Mouse (Mus musculus): Measurements from ENCODE around the gene Mapk12.

Mapk12 gene

DNA sequence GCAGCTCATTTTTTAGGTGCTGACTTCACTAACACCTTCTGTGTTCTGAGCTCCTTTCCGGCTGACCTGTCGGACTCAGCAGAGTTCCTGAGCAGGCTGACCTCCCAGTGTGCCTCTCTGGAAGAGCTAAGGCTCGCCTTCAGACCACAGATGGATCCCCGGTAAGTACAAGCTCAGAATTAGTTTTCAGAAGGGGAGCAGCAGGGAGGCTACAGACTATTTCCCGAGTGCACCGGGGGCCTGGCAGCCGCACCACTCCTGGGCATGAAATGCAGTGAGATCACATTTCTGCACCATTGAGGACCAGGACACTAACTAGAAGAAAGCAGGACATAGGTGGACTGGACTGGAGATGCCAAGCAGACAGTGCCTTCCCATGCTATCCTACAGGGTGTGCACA, 41.9 kb downstream of the Mapk12 start:
- ATAC-seq (ENCODE audit: low TSS enrichment), result no peak

DNA sequence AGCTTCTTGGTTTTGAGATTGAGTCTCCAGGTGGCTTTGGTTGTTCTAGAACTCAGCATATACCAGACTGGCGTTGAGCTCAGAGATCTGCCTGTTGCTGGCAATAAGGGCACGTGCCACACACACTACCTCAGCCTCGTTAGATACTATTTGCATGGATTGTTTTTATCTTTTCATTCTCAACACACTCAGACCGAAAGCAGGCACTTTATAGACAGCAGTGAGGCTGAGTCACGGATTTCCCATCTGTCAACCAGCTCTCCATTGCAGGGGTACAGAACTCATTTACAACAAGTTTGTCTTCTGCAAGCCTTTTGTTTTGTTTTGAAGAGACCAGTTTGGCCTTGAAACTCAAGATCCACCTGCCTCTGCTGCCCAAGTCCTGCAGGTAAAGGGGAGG, 43.1 kb downstream of the Mapk12 start:
- 0 out of 2 replicates have a peak, but pooled peaks have one; percentile 22 for ATAC-seq (ENCODE audit: low TSS enrichment)

DNA sequence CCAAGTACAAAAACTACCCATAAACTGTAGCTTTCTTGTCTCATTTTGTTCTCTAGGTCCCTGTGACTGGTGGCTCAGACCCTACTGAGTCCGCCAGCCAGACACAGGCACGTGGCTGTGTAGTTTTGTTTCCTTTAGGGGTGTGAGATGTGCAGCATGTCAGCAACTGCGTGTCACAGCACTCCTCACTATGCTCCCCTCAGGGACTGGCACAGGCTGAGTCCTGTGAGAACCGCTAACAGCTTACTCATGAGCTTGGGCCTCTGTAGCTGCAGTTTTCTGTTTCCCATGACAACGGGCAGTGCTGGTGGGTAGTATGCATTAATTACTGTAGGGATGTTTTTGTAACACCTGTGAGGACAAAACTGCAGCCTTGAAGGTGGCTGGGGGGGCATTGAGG, 48.3 kb downstream of the Mapk12 start:
- no peak for ATAC-seq (ENCODE audit: low TSS enrichment)

DNA sequence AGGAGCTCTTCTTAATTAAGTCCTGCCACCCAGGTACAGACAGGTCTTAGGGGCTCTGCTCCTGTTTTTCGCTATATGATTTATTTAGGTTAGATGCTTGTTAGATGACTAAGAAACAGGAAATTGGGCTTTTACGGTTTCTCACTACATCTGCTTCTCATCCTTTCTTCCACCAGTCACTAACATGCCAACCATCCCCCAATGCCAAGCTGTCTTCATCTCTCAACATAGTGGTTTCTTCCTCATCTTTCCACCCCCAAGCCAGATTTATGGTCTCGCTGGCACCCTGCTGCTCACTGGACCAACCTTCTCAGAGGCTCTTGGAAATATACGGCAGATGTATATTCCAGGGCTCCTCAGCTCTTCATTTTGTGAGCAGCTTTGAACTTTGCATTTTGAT, 49.8 kb downstream of the Mapk12 start:
- no peak for ATAC-seq (ENCODE audit: low TSS enrichment)

DNA sequence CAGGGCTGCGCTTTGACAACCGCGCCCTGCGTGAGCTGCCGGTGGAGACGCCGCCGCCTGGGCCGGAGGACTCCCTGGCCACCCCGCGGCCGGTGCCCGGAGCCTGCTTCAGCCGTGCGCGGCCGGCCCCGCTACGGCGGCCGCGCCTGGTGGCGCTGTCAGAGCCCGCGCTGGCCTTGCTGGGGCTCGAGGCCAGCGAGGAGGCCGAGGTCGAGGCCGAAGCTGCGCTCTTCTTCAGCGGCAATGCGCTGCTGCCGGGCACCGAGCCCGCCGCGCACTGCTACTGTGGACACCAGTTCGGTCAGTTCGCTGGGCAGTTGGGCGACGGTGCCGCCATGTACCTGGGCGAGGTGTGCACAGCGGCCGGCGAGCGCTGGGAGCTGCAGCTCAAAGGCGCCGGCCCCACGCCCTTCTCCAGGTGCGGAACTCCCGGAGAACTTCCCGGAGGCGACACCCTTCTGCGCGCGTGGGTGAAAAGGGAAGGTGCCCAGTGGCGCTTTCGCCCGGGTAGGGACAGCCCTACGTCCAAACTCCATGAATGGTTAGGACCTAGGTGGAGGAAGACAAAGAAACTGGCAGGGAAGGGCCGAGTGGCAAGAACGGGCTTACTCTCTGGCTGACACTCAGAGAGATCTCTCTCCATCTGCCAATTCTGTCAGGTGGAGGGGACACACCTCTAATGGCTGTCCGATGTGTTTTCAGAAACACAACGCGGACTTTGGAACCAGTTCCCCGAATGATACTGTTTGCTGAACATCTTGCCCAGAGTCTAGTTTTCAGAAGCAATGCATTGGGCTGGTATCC, 51.1 kb downstream of the Mapk12 start:
- ATAC-seq (ENCODE audit: low TSS enrichment), result peak; percentile 33; the same call in 1 of the 2 replicates

DNA sequence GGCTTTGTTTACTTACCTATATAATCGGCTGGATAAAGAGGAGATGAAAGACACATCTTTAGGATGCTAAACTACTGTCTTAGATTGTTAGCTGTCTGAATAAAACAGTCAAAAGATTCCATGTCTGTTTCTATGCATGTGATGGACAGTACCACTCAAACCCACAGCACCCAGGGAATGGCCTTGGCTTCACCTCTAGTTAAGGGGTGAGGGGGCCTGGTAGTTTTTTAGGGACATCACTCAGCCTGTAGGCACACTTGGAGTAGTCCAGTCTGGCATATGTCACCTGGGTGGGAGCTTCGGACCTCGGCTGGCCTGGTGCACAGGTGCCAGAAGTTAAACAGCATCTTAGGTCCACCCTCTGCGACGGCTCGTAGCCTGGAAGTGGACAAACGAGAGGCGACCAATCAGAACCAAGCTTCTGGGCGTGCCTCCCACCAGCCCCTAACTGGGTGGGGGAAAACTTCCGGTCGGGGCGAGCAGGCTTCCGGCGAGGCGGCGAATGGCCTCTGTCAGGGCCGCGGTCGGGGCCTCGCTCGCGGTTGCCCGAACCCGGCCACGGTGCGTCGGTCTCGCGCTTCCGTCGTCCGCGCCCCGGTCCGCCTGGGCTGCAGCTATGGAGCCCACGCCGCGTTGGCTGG, 51.8 kb downstream of the Mapk12 start, which contains the start of gene Selenoo:
TSS of gene Selenoo (plus strand) at position 478 of the 641 bp plus-strand sequence.
- peak; percentile 93 for ATAC-seq (ENCODE audit: low TSS enrichment)

DNA sequence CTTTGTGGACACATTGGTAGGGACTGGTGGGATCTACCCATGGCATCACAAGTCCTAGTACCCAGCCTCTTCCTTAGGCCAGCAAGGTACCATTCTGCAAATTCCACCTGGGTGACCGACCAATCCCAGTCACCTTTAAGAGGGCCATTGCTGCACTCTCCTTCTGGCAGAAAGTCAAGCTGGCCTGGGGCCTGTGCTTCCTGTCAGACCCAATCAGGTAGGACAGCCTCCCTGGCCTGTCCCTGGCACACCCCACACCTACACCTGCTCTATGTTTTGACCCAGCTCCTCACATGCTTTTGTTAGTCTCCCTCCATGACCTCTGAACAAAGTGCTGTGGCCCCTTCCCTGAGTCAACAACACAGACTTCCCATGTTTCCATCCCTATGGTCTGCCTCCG, 55.7 kb downstream of the Mapk12 start:
- no peak for ATAC-seq (ENCODE audit: low TSS enrichment)

DNA sequence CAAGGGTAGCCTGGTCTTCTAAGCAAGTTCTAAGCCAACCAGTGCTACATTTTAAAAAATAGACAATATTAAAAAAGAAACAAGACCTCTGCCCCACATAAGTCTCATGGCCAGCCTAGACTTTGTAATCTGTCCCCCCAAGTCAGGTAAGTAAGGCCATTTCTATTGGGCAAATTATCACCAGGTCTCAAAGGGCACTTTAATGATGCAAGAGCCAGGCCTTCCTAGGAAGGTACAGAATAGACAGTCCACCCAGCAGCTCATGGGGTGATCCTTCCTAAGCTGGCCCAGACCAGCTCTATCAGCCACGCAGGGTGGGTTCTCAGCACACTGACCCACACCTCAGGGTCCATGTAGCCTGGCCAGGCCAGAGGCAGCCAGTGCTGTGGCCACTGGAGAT, 56.6 kb downstream of the Mapk12 start:
- no peak for ATAC-seq (ENCODE audit: low TSS enrichment)

Data from frontal cortex, adult (tissue).